Mouse (Mus musculus) liver, embryonic 13.5 days (tissue): ENCODE measurements at regions not wholly inside any gene's neighbourhood (a gene's known extent, or its start where the extent isn't known, plus 50 kb on each side); places are given as distances from the start of the nearest gene placed in this dataset.
A peak's percentile ranks its signal among the peaks of the same experiment; 100 is the strongest.

Experiments used
- ATAC-seq: fragments of 200-750 bp; cut with Nextera tagmentation; 2 replicates; pipeline ENCODE4 v1.8.0; 2017; ENCODE audit warnings: low read depth, mild to moderate bottlenecking, moderate number of reproducible peaks, moderate library complexity
- DNase-seq: peaks from one replicate; pipeline ENCODE4 v3.0.0; 2022
- H3K27ac ChIP-seq: fragments of 300-500 bp; sonication (generic); 2 replicates; pipeline ENCODE4 v1.5.1; 2015; ENCODE audit warnings: moderate library complexity, mild to moderate bottlenecking, inconsistent platforms
- H3K27me3 ChIP-seq: fragments of 300-500 bp; sonication (generic); 2 replicates; pipeline ENCODE4 v1.6.1; 2015; ENCODE audit warnings: mild to moderate bottlenecking, inconsistent platforms
- H3K36me3 ChIP-seq: fragments of 300-500 bp; sonication (generic); 2 replicates; pipeline ENCODE4 v1.6.1; 2015; ENCODE audit warnings: mild to moderate bottlenecking, inconsistent platforms
- H3K4me1 ChIP-seq: fragments of 300-500 bp; sonication (generic); replicated peaks from 2 replicates; pipeline ENCODE4 v1.6.1; 2015; ENCODE audit warnings: inconsistent platforms
- H3K4me2 ChIP-seq: fragments of 300-500 bp; sonication (generic); 2 replicates; pipeline ENCODE4 v1.6.1; 2015; ENCODE audit warnings: inconsistent platforms, mild to moderate bottlenecking, moderate library complexity
- H3K4me3 ChIP-seq: fragments of 300-500 bp; sonication (generic); replicated peaks from 2 replicates; pipeline ENCODE4 v1.5.1; 2015; ENCODE audit warnings: mild to moderate bottlenecking, inconsistent platforms
- H3K9ac ChIP-seq: fragments of 300-500 bp; sonication (generic); 2 replicates; pipeline ENCODE4 v1.6.1; 2015; ENCODE audit warnings: mild to moderate bottlenecking, inconsistent platforms
- H3K9me3 ChIP-seq: fragments of 300-500 bp; sonication (generic); replicated peaks from 2 replicates; pipeline ENCODE4 v1.6.1; 2016; ENCODE audit warnings: inconsistent platforms
- whole genome bisulfite sequencing: fragments of 180-500 bp; shearing (Covaris S2); methylation state at CpG from one replicate; pipeline ENCODE4 v1.1.7; 2015; ENCODE audit not compliant: insufficient replicate concordance; 5-methylcytosine and 5-hydroxymethylcytosine counted together

DNA sequence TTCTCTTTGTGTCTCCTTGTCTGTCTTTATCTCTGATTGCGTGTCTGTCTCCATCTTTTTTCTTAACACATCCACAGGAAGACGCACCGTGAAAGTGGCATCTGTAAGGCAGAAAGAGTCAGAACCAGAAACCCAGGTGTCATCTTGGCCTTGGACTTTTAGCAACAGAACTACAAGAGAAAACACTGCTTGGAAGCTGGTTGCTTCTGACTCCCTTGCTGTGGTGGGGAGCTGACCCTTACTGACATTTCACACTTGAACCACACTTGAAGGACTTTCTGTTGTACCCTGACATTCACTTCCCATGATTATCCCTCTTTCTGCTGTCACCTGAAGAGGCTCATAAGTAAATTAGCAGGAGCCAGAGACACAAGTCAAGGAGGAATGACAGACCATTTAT, 180.6 kb downstream of the Irx2 start:
- Histone ChIP-seq H3K4me2 (no peak overlapping the region), H3K36me3 (no peaks in the 10 kb centered on the region), H3K4me3 (no peak overlapping the region), H3K9ac (no peak overlapping the region), H3K4me1 (no peaks in the 10 kb centered on the region), H3K27ac (no peak overlapping the region), H3K9me3 (no peaks in the 10 kb centered on the region), H3K27me3 (no peaks in the 10 kb centered on the region)
- 73% methylated on average over 3 of the region's 3 CpGs for WGBS
- ATAC-seq (no peak), DNase-seq (no peak)

DNA sequence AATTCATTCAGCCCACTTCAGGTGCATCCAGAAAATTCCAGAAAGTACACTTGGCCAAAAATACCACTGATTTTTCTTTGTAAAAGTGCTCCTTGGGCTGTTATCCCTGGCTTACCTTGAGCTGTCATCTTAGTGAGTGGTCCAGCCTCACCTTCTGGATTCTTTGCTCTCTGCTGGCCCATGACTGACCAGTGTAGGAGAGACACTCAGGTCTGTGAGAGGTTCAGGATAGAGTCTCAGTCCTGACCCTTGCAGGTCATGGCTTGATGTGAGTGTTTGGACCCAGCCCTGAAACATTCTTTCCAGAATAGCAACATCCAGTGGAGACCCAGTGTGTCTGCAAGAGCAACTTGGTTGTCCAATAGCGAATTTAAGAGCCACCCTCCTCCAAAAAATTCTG, 182.0 kb downstream of the Irx2 start:
- Histone ChIP-seq H3K4me2 (no peak overlapping the region), H3K9ac (no peak overlapping the region), H3K9me3 (no peaks in the 10 kb centered on the region), H3K27me3 (peaks cover 9% of the 10 kb centered on the region; the same call in 1 of the 2 replicates), H3K27ac (no peak overlapping the region), H3K36me3 (no peaks in the 10 kb centered on the region), H3K4me3 (no peak overlapping the region), H3K4me1 (no peaks in the 10 kb centered on the region)
- DNase-seq (no peak), ATAC-seq (no peak)
- WGBS = 43% methylated on average over 1 of the region's 1 CpGs

DNA sequence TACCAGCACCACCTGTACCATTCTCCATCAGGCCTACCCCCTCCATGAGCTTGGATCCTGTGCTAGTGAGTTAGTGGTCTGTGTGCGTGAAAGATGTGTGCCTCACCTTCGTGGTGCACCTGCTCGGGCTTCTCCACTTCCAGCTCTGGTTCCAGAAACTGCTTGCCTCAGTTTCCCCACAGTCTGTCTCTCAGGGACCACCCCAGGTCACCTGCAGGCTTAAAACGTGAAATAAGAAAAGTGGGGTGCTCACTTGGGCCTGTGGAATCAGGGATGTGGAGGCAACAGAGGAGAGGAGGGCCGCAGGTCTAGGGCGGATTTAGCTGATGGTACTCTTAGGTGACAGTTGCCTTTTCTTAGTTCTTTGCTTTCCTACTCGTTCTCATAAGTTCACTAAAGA, 186.0 kb downstream of the Irx2 start:
- Histone ChIP-seq H3K4me2 (no peak overlapping the region), H3K4me1 (no peaks in the 10 kb centered on the region), H3K36me3 (no peaks in the 10 kb centered on the region), H3K27ac (no peak overlapping the region), H3K27me3 (peaks cover 33% of the 10 kb centered on the region), H3K9ac (no peak overlapping the region), H3K4me3 (no peak overlapping the region), H3K9me3 (no peaks in the 10 kb centered on the region)
- ATAC-seq = no peak
- no peak for DNase-seq
- 40% methylated on average over 7 of the region's 7 CpGs for WGBS

DNA sequence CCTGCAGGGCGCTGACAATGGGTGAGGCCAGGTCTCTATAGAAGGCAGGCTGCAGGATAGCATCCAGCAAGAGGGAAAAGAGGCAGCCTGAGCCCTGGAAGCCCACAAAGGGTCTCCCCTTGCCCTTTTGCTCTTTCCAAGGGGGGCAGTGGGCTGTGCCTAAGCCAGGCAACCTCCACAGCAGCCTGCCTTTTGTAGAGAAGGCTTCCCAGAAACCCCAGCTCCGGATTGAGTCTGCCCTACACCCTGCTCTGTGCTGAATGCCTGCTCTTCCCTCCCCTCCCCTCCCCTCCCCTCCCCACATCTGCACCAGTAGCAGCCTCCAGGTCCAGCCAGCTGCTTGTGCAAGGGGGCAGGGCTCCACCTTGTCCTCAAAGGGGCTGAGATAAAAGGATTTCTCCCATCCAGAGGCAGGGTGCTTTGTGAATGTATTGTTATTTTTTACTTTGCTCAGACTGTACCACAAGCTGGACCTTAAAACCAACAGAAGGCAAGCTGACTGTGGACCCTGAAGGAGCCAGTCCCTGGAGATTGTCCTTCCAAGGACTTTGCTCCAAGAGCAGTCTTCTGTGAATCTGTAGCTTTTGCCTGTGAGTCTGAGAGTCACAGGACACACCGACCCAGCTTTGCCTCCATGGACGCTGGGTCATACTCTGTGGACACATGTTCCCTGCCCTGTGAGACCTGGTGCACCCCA, 186.8 kb downstream of the Irx2 start:
- WGBS = 15% methylated on average over 4 of the region's 4 CpGs
- Histone ChIP-seq H3K4me3 (no peak overlapping the region), H3K4me1 (no peaks in the 10 kb centered on the region), H3K9me3 (no peaks in the 10 kb centered on the region), H3K27ac (no peak overlapping the region), H3K4me2 (no peak overlapping the region), H3K9ac (no peak overlapping the region), H3K27me3 (peaks cover 33% of the 10 kb centered on the region), H3K36me3 (no peaks in the 10 kb centered on the region)
- ATAC-seq = no peak
- DNase-seq = no peak

DNA sequence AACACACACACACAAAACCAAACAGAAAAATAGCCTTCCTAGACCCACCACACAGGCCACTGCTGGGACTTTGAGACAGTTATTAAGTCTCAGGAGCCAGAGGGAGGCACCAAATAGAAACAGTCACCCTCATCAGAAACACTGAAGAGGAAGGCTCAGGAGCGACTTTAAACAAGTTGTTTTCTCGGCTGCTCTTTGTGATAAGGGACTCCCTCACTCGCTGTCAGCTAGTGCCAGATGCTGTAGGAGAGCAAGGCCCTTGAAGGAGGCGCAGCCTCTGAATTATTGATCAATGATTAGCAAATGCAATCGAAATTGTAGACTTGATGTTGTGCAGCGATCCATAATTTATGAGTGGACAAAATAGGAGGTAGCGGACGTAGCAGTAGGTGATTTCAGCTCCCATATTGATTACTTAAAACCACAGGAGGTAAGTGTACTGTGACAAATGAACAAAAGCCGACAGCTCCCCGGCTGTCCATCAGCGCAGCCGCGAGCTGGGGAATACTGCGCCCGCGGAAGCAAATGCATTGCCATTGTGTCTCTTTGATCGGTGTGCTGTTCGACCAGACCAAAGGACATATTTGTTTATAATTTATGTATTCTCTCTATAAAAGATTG, 187.4 kb downstream of the Irx2 start:
- WGBS = 18% methylated on average over 18 of the region's 18 CpGs

DNA sequence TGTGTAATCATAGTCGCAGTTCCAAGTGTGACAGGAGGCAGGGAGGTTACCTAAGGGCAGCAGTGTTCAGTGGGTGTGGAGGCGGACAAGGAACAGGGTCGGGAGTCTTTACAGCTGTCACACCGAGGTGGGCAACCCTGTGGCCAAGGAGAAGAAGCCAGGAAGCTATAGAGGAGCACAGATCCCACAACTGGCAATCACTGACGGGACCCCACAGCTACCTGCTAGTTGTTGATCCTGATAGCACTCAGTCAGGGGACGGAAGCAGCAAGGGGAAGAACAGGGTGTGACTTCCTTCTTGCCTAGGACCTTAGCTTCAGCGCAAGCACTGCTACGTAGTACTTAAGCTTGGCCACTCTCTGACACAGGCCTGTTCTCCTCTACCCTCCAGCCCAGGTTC, 188.2 kb downstream of the Irx2 start:
- Histone ChIP-seq H3K4me3 (no peak overlapping the region), H3K4me1 (no peaks in the 10 kb centered on the region), H3K27ac (no peak overlapping the region), H3K4me2 (no peak overlapping the region), H3K9me3 (no peaks in the 10 kb centered on the region), H3K27me3 (peaks cover 33% of the 10 kb centered on the region), H3K9ac (no peak overlapping the region), H3K36me3 (no peaks in the 10 kb centered on the region)
- no peak for DNase-seq
- no peak for ATAC-seq
- 10% methylated on average over 8 of the region's 8 CpGs for WGBS

More for the DNA sequence above, 187.4 kb downstream of the Irx2 start:
- no peak for DNase-seq
- H3K9me3 ChIP-seq = no peaks in the 10 kb centered on the region
- no peaks in the 10 kb centered on the region for H3K4me1 ChIP-seq
- H3K36me3 ChIP-seq = no peaks in the 10 kb centered on the region
- H3K4me2 ChIP-seq = no peak overlapping the region
- H3K27me3 ChIP-seq = peaks cover 33% of the 10 kb centered on the region
- ATAC-seq = no peak
- no peak overlapping the region for H3K4me3 ChIP-seq
- H3K27ac ChIP-seq = no peak overlapping the region
- no peak overlapping the region for H3K9ac ChIP-seq

DNA sequence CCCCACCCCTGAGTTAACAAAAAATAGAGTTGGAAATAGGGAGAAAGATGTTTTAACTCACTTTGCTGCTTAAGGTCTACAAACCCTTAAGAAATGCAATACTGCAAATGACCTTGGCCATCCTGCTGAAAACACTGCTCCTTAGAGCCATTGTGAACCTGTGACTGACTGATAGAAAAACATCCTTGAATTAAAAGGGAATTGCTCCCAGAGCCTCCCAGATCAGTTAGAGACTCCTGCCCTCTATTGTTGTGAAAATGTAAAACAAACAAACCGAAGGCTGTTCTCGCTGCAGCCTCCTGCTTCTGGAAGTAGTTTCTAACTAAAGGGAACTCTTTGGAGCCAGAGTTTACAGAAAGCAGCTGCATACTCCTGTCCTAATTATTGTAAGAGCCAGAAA, 188.9 kb downstream of the Irx2 start:
- no peak overlapping the region for H3K9ac ChIP-seq
- H3K4me2 ChIP-seq = no peak overlapping the region
- WGBS = 17% methylated on average over 2 of the region's 2 CpGs
- DNase-seq (no peak), ATAC-seq (no peak)
- H3K4me1 ChIP-seq = no peaks in the 10 kb centered on the region
- no peak overlapping the region for H3K4me3 ChIP-seq
- H3K27ac ChIP-seq = no peak overlapping the region
- H3K27me3 ChIP-seq = peaks cover 33% of the 10 kb centered on the region
- H3K9me3 ChIP-seq = no peaks in the 10 kb centered on the region
- H3K36me3 ChIP-seq = no peaks in the 10 kb centered on the region

DNA sequence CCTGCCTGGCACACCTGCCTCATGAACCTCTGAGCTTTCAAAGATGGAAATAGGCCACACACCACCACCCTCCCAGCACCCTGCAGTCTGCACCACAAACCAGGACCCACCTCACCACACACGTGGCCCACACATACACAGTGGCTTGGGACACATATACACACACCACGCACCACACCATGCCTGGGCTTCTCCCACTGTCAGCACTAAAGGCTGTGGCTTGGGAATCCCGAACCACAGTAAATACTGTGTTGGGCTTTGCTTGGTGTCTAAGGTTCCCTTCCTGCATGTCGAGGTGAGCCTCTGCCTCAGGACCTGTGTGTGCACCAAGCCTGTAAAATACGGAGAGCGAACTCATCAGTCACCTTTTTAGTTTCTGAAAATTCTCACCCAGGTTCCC, 189.3 kb downstream of the Irx2 start:
- Histone ChIP-seq H3K4me1 (no peaks in the 10 kb centered on the region), H3K9ac (no peak overlapping the region), H3K4me2 (no peak overlapping the region), H3K4me3 (no peak overlapping the region), H3K27me3 (peaks cover 33% of the 10 kb centered on the region), H3K36me3 (no peaks in the 10 kb centered on the region), H3K27ac (no peak overlapping the region), H3K9me3 (no peaks in the 10 kb centered on the region)
- ATAC-seq (no peak), DNase-seq (no peak)
- WGBS = 19% methylated on average over 6 of the region's 6 CpGs

DNA sequence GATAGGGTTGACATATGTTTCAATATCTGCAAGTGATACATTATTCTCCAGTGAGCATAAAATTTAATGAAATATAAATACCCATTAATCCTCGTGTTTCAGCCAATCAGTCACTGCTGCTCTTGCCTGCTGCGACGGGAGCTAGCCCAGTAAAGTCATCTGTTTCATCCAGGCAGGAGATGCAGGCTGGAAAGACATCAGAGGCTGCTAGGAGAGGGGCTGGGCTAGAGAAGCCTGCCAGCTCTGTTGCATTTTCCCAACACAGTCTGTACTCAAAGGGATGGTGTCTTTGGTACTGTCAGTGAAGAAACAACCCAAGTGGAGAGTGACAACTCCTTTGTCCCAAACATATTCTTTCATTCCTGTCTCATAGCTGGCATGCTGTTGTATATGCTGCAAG, 198.0 kb downstream of the Irx2 start:
- no peak overlapping the region for H3K4me2 ChIP-seq
- H3K9me3 ChIP-seq = no peaks in the 10 kb centered on the region
- WGBS = 48% methylated on average over 3 of the region's 3 CpGs
- no peak overlapping the region for H3K4me3 ChIP-seq
- H3K4me1 ChIP-seq = no peaks in the 10 kb centered on the region
- no peaks in the 10 kb centered on the region for H3K36me3 ChIP-seq
- H3K27me3 ChIP-seq = no peaks in the 10 kb centered on the region
- DNase-seq = no peak
- H3K27ac ChIP-seq = no peak overlapping the region
- H3K9ac ChIP-seq = no peak overlapping the region
- no peak for ATAC-seq

DNA sequence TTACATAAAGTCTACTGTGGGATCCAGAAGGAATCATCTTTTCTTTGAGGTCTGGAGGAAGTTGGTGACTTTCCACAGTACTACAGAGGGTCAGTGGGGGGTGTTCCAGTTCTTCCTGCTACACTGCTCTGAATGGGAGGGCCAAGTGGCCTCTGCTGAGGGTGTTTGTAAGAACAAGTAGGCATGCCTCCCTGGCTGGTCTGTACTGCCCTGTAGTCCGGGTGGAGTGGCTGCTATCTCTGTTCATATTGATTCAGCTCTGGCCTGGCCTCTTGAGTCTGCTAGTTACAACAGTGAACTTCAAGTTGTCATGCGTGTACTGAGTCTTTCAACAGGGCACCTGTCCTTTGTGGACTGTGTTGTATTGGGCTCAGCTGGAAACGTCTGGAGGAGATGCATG, 200.7 kb downstream of the Irx2 start:
- H3K4me1 ChIP-seq = no peaks in the 10 kb centered on the region
- H3K9me3 ChIP-seq = no peaks in the 10 kb centered on the region
- H3K9ac ChIP-seq = no peak overlapping the region
- 37% methylated on average over 3 of the region's 3 CpGs for WGBS
- DNase-seq = no peak
- H3K4me2 ChIP-seq = no peak overlapping the region
- no peak for ATAC-seq
- no peaks in the 10 kb centered on the region for H3K36me3 ChIP-seq
- H3K27ac ChIP-seq = no peak overlapping the region
- H3K4me3 ChIP-seq = no peak overlapping the region
- no peaks in the 10 kb centered on the region for H3K27me3 ChIP-seq

DNA sequence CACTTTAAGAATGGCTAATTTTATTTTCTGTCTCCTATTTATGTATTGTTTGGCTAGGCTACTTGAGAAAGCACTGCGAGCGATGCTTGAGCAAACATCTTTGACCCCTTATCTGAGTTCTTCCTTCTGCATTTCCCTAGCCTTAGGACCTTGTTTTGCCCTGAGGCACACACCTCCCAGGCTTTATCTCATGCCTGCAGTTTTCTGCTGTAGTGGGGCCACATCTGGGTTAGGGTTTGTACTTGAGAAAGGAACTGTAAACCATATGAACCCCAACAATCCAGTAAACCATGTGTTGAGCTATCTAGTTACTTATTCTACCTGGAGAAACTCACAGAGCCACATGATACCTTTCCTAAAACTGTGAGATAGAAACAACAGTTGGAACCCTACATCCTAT, 204.7 kb downstream of the Irx2 start:
- 52% methylated on average over 2 of the region's 2 CpGs for WGBS
- peak; percentile 39; the same call in 1 of the 2 replicates for ATAC-seq
- no peak overlapping the region for H3K27ac ChIP-seq
- H3K4me1 ChIP-seq = no peaks in the 10 kb centered on the region
- H3K4me2 ChIP-seq = no peak overlapping the region
- DNase-seq = peak; percentile 15
- no peaks in the 10 kb centered on the region for H3K9me3 ChIP-seq
- H3K4me3 ChIP-seq = no peak overlapping the region
- H3K9ac ChIP-seq = no peak overlapping the region
- no peaks in the 10 kb centered on the region for H3K36me3 ChIP-seq
- no peaks in the 10 kb centered on the region for H3K27me3 ChIP-seq

DNA sequence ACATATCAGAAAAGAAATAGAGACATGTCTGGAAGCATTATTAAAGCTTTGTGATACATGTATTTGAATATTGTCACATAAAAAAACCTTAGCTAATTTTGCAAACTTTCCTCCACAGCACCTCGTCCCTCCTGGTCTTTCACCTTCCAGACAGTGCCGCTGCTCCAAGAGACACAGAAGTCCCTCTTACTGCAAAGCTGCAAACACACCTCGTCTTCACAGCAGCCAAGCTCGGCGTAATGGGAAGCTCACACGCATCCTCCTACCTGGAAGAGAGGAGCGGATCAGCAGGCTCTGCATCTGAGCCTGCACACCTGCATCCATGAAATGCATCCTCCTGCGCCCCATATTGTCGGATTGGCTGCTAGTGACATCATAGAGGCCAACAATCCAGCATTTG, 208.4 kb downstream of the Irx2 start:
- Histone ChIP-seq H3K9ac (no peak overlapping the region), H3K27ac (no peak overlapping the region), H3K4me3 (no peak overlapping the region), H3K27me3 (no peaks in the 10 kb centered on the region), H3K4me2 (no peak overlapping the region), H3K36me3 (no peaks in the 10 kb centered on the region), H3K9me3 (no peaks in the 10 kb centered on the region), H3K4me1 (no peaks in the 10 kb centered on the region)
- DNase-seq (no peak), ATAC-seq (no peak)
- WGBS = 60% methylated on average over 9 of the region's 9 CpGs
